Mouse (Mus musculus) left cerebral cortex, adult 11 months (tissue): Measurements from ENCODE around the gene Kars.

ENCODE experiments used
- DNase-seq: peaks from one replicate; pipeline ENCODE4 v3.0.0; 2022; ENCODE audit warnings: low spot score

The Kars gene

GRCm38 (mm10) chr8:112010997-112011815 is at the start of gene Kars, which contains the start of gene Terf2ip:
Gene Kars, minus strand, starts transcription at chr8:112011323.
Gene Terf2ip, plus strand, starts transcription at chr8:112011398.
- DNase-seq = peak; percentile 80

- no peak for DNase-seq
Measured at GRCm38 (mm10) chr8:112054456-112054855, 43.3 kb upstream of the Kars start.

GRCm38 (mm10) chr8:112051537-112051936 is 40.4 kb upstream of the Kars start:
- DNase-seq = no peak

GRCm38 (mm10) chr8:112049984-112050383 is 38.9 kb upstream of the Kars start:
- DNase-seq = no peak

- DNase-seq = no peak
Measured at GRCm38 (mm10) chr8:112048293-112048692, 37.2 kb upstream of the Kars start.

GRCm38 (mm10) chr8:112045896-112046295 is 34.8 kb upstream of the Kars start:
- DNase-seq = peak; percentile 62

- no peak for DNase-seq
Measured at GRCm38 (mm10) chr8:112045182-112045581, 34.1 kb upstream of the Kars start.

- no peak for DNase-seq
Measured at GRCm38 (mm10) chr8:112037521-112037920, 26.4 kb upstream of the Kars start.

- no peak for DNase-seq
Measured at GRCm38 (mm10) chr8:112034603-112035002, 23.5 kb upstream of the Kars start.

GRCm38 (mm10) chr8:112033071-112033470 is 21.9 kb upstream of the Kars start:
- no peak for DNase-seq

- no peak for DNase-seq
Measured at GRCm38 (mm10) chr8:112030663-112031062, 19.5 kb upstream of the Kars start.

- no peak for DNase-seq
Measured at GRCm38 (mm10) chr8:112029455-112029854, 18.3 kb upstream of the Kars start.

GRCm38 (mm10) chr8:112014936-112015335 is 3.8 kb upstream of the Kars start, which contains the start of gene Gm6793:
Gene Gm6793, minus strand, starts transcription at chr8:112015036.
- DNase-seq = no peak

- no peak for DNase-seq
Measured at GRCm38 (mm10) chr8:112011816-112012242, 706 bp upstream of the Kars start.

- DNase-seq = no peak
Measured at GRCm38 (mm10) chr8:112009558-112009957, 1.6 kb downstream of the Kars start.

- DNase-seq = no peak
Measured at GRCm38 (mm10) chr8:112007669-112008068, 3.5 kb downstream of the Kars start.

GRCm38 (mm10) chr8:112005601-112006000 is 5.5 kb downstream of the Kars start:
- no peak for DNase-seq

GRCm38 (mm10) chr8:112004754-112005153 is 6.4 kb downstream of the Kars start:
- DNase-seq = no peak

- DNase-seq = no peak
Measured at GRCm38 (mm10) chr8:111992703-111993039, 18.5 kb downstream of the Kars start.

GRCm38 (mm10) chr8:111992013-111992702 is 19.0 kb downstream of the Kars start, which contains the start of gene Adat1:
Gene Adat1, minus strand, starts transcription at chr8:111992302.
- peak; percentile 77 for DNase-seq

- no peak for DNase-seq
Measured at GRCm38 (mm10) chr8:111991278-111991677, 19.8 kb downstream of the Kars start.

GRCm38 (mm10) chr8:111989911-111990310 is 21.2 kb downstream of the Kars start:
- DNase-seq = no peak

GRCm38 (mm10) chr8:111984511-111984910 is 26.6 kb downstream of the Kars start:
- DNase-seq = no peak
